In genomic region chr11:96311520-96312417, GRCm38 (mm10) we compare ENCODE assay signal across 7 mouse cellular contexts. TPM values are rescaled to one million over a fixed set of nuclear protein-coding genes. Genes with fewer than 3 reads are reported as not detected.
A peak's percentile ranks its signal among the peaks of the same experiment; 100 is the strongest.
DNase-seq lines count a peak whose midpoint lies in the region; ATAC-seq and TF ChIP-seq lines count a peak whose summit lies in the region.

No protein-coding gene starts in this region.

- H3K36me3 ChIP-seq in forebrain, embryonic 15.5 days, result no peaks in the 10 kb centered on the region
- H3K36me3 ChIP-seq in hindbrain, postnatal 0 days (ENCODE audit: insufficient read depth, low read length), result no peaks in the 10 kb centered on the region
- H3K36me3 ChIP-seq in liver, embryonic 13.5 days, result no peaks in the 10 kb centered on the region

- no peaks in the 10 kb centered on the region for H3K9me3 ChIP-seq in forebrain, embryonic 15.5 days
- H3K9me3 ChIP-seq in hindbrain, postnatal 0 days (ENCODE audit: low read length), result no peaks in the 10 kb centered on the region
- H3K9me3 ChIP-seq in liver, embryonic 13.5 days (replicated peaks), result no peaks in the 10 kb centered on the region

- H3K9ac ChIP-seq in forebrain, embryonic 15.5 days (replicated peaks), result no peak overlapping the region
- 0 out of 2 replicates have a peak overlapping the region, but pooled peaks have one; percentile 13 for H3K9ac ChIP-seq in hindbrain, postnatal 0 days (replicated peaks; ENCODE audit: low read length)
- H3K9ac ChIP-seq in liver, embryonic 13.5 days, result no peak overlapping the region

- H3K4me3 ChIP-seq in forebrain, embryonic 15.5 days, result peak overlapping the region; percentile 8; the same call in 1 of the 2 replicates
- H3K4me3 ChIP-seq in hindbrain, postnatal 0 days (ENCODE audit: low read length), result peak overlapping the region; percentile 21
- H3K4me3 ChIP-seq in liver, embryonic 13.5 days (replicated peaks), result peak overlapping the region; percentile 30

- 2% methylated on average over 30 of the region's 31 CpGs for WGBS in forebrain, embryonic 15.5 days
- 2% methylated on average over 30 of the region's 31 CpGs for WGBS in hindbrain, postnatal 0 days
- 2% methylated on average over 31 of the region's 31 CpGs for WGBS in liver, embryonic 13.5 days (ENCODE audit: insufficient replicate concordance)

- TF ChIP-seq CTCF in hindbrain, postnatal 0 days (IDR thresholded peaks at IDR 0.05; ENCODE audit: low read depth), result peak; percentile 82

- peak; percentile 44 to 51 for DNase-seq in CD8-positive naive resting alpha-beta T cell, adult 2 months (ENCODE audit: low read depth in 2 of 2, low spot score in 2 of 2)
- DNase-seq in T-cell, adult 2 months (ENCODE audit: low spot score), result peak; percentile 53
- DNase-seq in hindbrain, postnatal 0 days (ENCODE audit: low spot score), result peak; percentile 86
- no peak for DNase-seq in liver, embryonic 13.5 days
- peak; percentile 61 for DNase-seq in natural killer cell, adult 2 months (ENCODE audit: low spot score in 2 of 2)
- DNase-seq in c-Kit-positive CD71-positive TER-119-positive erythroid progenitor cells, embryonic 14.5 days (ENCODE audit: low spot score), result no peak

- H3K27ac ChIP-seq in forebrain, embryonic 15.5 days (replicated peaks), result no peak overlapping the region
- H3K27ac ChIP-seq in hindbrain, postnatal 0 days, result peak overlapping the region; percentile 36; the same call in 1 of the 2 replicates
- H3K27ac ChIP-seq in liver, embryonic 13.5 days, result no peak overlapping the region

- ATAC-seq in forebrain, embryonic 15.5 days (replicated peaks), result no peak
- ATAC-seq in hindbrain, postnatal 0 days, result peak; percentile 83; the same call in 1 of the 2 replicates
- no peak for ATAC-seq in liver, embryonic 13.5 days (ENCODE audit: low read depth)

- H3K27me3 ChIP-seq in forebrain, embryonic 15.5 days, result peaks cover 100% of the 10 kb centered on the region
- H3K27me3 ChIP-seq in hindbrain, postnatal 0 days (ENCODE audit: insufficient read depth, low read length), result peaks cover 96% of the 10 kb centered on the region
- H3K27me3 ChIP-seq in liver, embryonic 13.5 days, result peaks cover 100% of the 10 kb centered on the region

- no peaks in the 10 kb centered on the region for H3K4me1 ChIP-seq in forebrain, embryonic 15.5 days
- H3K4me1 ChIP-seq in hindbrain, postnatal 0 days (ENCODE audit: insufficient read depth, low read length), result no peaks in the 10 kb centered on the region
- H3K4me1 ChIP-seq in liver, embryonic 13.5 days (replicated peaks), result peaks cover 13% of the 10 kb centered on the region

- H3K4me2 ChIP-seq in forebrain, embryonic 15.5 days (replicated peaks), result no peak overlapping the region
- peak overlapping the region; percentile 48 for H3K4me2 ChIP-seq in hindbrain, postnatal 0 days (ENCODE audit: low read depth, low read length)
- H3K4me2 ChIP-seq in liver, embryonic 13.5 days, result peak overlapping the region; percentile 41

RNA-seq across cellular contexts. Expression of gene Hoxb4, which starts 6.3 kb away (rescaled TPM):
- polyA plus RNA-seq in forebrain, embryonic 15.5 days (2015; fragmentation: Nextera tagmentation; extraction: Ambion mirVana), result not detected in 2 replicates
- 4.2 and 8.6 TPM in 2 replicates for total RNA-seq in hindbrain, postnatal 0 days (2014; rRNA removed)
- 2.4 and 3.3 TPM in 2 replicates for polyA plus RNA-seq in hindbrain, postnatal 0 days (2015; fragmentation: Nextera tagmentation; extraction: Ambion mirVana)
- 0.16 and 0.20 TPM in 2 replicates for polyA plus RNA-seq in liver, embryonic 13.5 days (2015; fragmentation: Nextera tagmentation; extraction: Ambion mirVana)

RNA-seq across cellular contexts. Expression of gene Hoxb5, which starts 8.6 kb away (rescaled TPM):
- not detected in 2 replicates for polyA plus RNA-seq in forebrain, embryonic 15.5 days (2015; fragmentation: Nextera tagmentation; extraction: Ambion mirVana)
- 16.5 and 24.3 TPM in 2 replicates for total RNA-seq in hindbrain, postnatal 0 days (2014; rRNA removed)
- 109 and 113 TPM in 2 replicates for polyA plus RNA-seq in hindbrain, postnatal 0 days (2015; fragmentation: Nextera tagmentation; extraction: Ambion mirVana)
- 0.44 and 0.58 TPM in 2 replicates for polyA plus RNA-seq in liver, embryonic 13.5 days (2015; fragmentation: Nextera tagmentation; extraction: Ambion mirVana)

RNA-seq across cellular contexts. Expression of gene Hoxb3, which starts 11.4 kb away (rescaled TPM):
- not detected in 2 replicates for polyA plus RNA-seq in forebrain, embryonic 15.5 days (2015; fragmentation: Nextera tagmentation; extraction: Ambion mirVana)
- 42.1 and 42.2 TPM in 2 replicates for total RNA-seq in hindbrain, postnatal 0 days (2014; rRNA removed)
- polyA plus RNA-seq in hindbrain, postnatal 0 days (2015; fragmentation: Nextera tagmentation; extraction: Ambion mirVana), result 6.6 and 8.1 TPM in 2 replicates
- 0.08 and 0.13 TPM in 2 replicates for polyA plus RNA-seq in liver, embryonic 13.5 days (2015; fragmentation: Nextera tagmentation; extraction: Ambion mirVana)

RNA-seq across cellular contexts. Expression of gene Hoxb6, which starts 19.5 kb away (rescaled TPM):
- not detected in 2 replicates for polyA plus RNA-seq in forebrain, embryonic 15.5 days (2015; fragmentation: Nextera tagmentation; extraction: Ambion mirVana)
- total RNA-seq in hindbrain, postnatal 0 days (2014; rRNA removed), result 23.2 and 30.2 TPM in 2 replicates
- 29.0 and 36.3 TPM in 2 replicates for polyA plus RNA-seq in hindbrain, postnatal 0 days (2015; fragmentation: Nextera tagmentation; extraction: Ambion mirVana)
- 0.07 and 0.14 TPM in 2 replicates for polyA plus RNA-seq in liver, embryonic 13.5 days (2015; fragmentation: Nextera tagmentation; extraction: Ambion mirVana)

RNA-seq across cellular contexts. Expression of gene Hoxb7, which starts 25.3 kb away (rescaled TPM):
- not detected in 2 replicates for polyA plus RNA-seq in forebrain, embryonic 15.5 days (2015; fragmentation: Nextera tagmentation; extraction: Ambion mirVana)
- 11.0 and 21.7 TPM in 2 replicates for total RNA-seq in hindbrain, postnatal 0 days (2014; rRNA removed)
- polyA plus RNA-seq in hindbrain, postnatal 0 days (2015; fragmentation: Nextera tagmentation; extraction: Ambion mirVana), result 10.1 and 16.8 TPM in 2 replicates
- 0.16 and 0.32 TPM in 2 replicates for polyA plus RNA-seq in liver, embryonic 13.5 days (2015; fragmentation: Nextera tagmentation; extraction: Ambion mirVana)

Comparison
In these comparisons a context has a peak if more than half of its experiments do, and no peak if none do; other contexts are left out.
1. DNase-seq: peak in CD8-positive naive resting alpha-beta T cell, adult 2 months (2 of 2), T-cell, adult 2 months (single experiment), hindbrain, postnatal 0 days (single experiment) and natural killer cell, adult 2 months (2 of 2); none in liver, embryonic 13.5 days (single experiment) and c-Kit-positive CD71-positive TER-119-positive erythroid progenitor cells, embryonic 14.5 days (single experiment).
2. RNA of gene Hoxb5, which starts 8.6 kb away (polyA plus RNA-seq): 109 to 113 TPM in hindbrain, postnatal 0 days; 0.44 to 0.58 TPM in liver, embryonic 13.5 days and not detected in forebrain, embryonic 15.5 days; every median in the first group is over 10 times any median in the second.
3. Peak in every context shown above with its lines, with median percentiles within 50 percentile points of each other: H3K4me3 ChIP-seq.